Mouse (Mus musculus) erythroblast, embryonic 14.5 days (primary cell): ENCODE measurements around the gene Mgarp. TPM values are rescaled to one million over a fixed set of nuclear protein-coding genes. Genes with fewer than 3 reads are reported as not detected.
"Not testable (repeated sequence)": the region's sequence is repeated elsewhere in the genome, so short reads cannot be mapped to it uniquely, and the experiment has no call there.

Source experiments
- H3K27me3 ChIP-seq: 2 replicates; pipeline ENCODE4 v1.6.1; 2012; ENCODE audit warnings: inconsistent platforms; ENCODE audit not compliant: control insufficient read depth
- H3K36me3 ChIP-seq: 2 replicates; pipeline ENCODE4 v1.6.1; 2012; ENCODE audit warnings: mild to moderate bottlenecking, inconsistent platforms; ENCODE audit not compliant: control insufficient read depth
- H3K4me1 ChIP-seq: 2 replicates; pipeline ENCODE4 v1.6.1; 2012; ENCODE audit warnings: inconsistent platforms; ENCODE audit not compliant: control insufficient read depth
- H3K4me3 ChIP-seq: replicated peaks from 2 replicates; pipeline ENCODE3; 2012; ENCODE audit warnings: moderate library complexity, mild to moderate bottlenecking, inconsistent platforms
- H3K9me3 ChIP-seq: 2 replicates; pipeline ENCODE4 v1.6.1; 2012; ENCODE audit warnings: low read length, inconsistent platforms, mixed read lengths; ENCODE audit not compliant: control insufficient read depth
- GATA1 ChIP-seq: IDR thresholded peaks from 2 replicates; pipeline ENCODE4 v1.6.1; 2012; ENCODE audit warnings: low read length, inconsistent platforms, mixed read lengths
- TAL1 ChIP-seq: IDR thresholded peaks from 3 replicates; pipeline ENCODE4 v1.6.1; 2012; ENCODE audit warnings: low read length, inconsistent platforms, mixed read lengths
- polyA plus RNA-seq: library from polyadenylated mRNA; stranded (reverse); fragments of >175 nt; gene quantifications from 2 replicates; pipeline ENCODE4 v1.2.3, GENCODE M21; 2012

Gene Mgarp
- polyA plus RNA-seq, 1 experiment: 0.08 TPM

- H3K9me3 ChIP-seq: no peaks in the 10 kb centered on the region
- peak overlapping the region; percentile 73 for H3K4me3 ChIP-seq
- no peak for TF ChIP-seq TAL1
- no peak for TF ChIP-seq GATA1
- H3K36me3 ChIP-seq: peaks cover 19% of the 10 kb centered on the region
- H3K4me1 ChIP-seq: peaks cover 59% of the 10 kb centered on the region
- H3K27me3 ChIP-seq: no peaks in the 10 kb centered on the region
These were observed 19.5 kb upstream of the Mgarp start for GRCm38 (mm10) chr3:51416073-51416363.

GRCm38 (mm10) chr3:51415098-51416072 lies 18.8 kb upstream of the Mgarp start, which contains the start of gene Naa15:
Gene Naa15 (plus strand): TSS chr3:51415148.
- Histone ChIP-seq H3K4me3 (peak within 1 kb of the TSS; percentile 73), H3K36me3 (peaks cover 18% of the 10 kb centered on the region), H3K4me1 (peaks cover 57% of the 10 kb centered on the region), H3K9me3 (no peaks in the 10 kb centered on the region), H3K27me3 (no peaks in the 10 kb centered on the region)
- TF ChIP-seq TAL1 (no peak), GATA1 (no peak)

- no peaks in the 10 kb centered on the region for H3K27me3 ChIP-seq
- no peak for TF ChIP-seq GATA1
- TF ChIP-seq TAL1: no peak
- no peaks in the 10 kb centered on the region for H3K9me3 ChIP-seq
- H3K36me3 ChIP-seq: peaks cover 5% of the 10 kb centered on the region
- H3K4me1 ChIP-seq: peaks cover 51% of the 10 kb centered on the region
- no peak overlapping the region for H3K4me3 ChIP-seq
These were observed 16.7 kb upstream of the Mgarp start for GRCm38 (mm10) chr3:51413276-51413675.

- Histone ChIP-seq H3K27me3 (no peaks in the 10 kb centered on the region), H3K4me1 (peaks cover 51% of the 10 kb centered on the region), H3K36me3 (peaks cover 5% of the 10 kb centered on the region), H3K9me3 (no peaks in the 10 kb centered on the region), H3K4me3 (no peak overlapping the region)
- no peak for TF ChIP-seq TAL1
- no peak for TF ChIP-seq GATA1
These were observed 15.9 kb upstream of the Mgarp start for GRCm38 (mm10) chr3:51412457-51412856.

DNA sequence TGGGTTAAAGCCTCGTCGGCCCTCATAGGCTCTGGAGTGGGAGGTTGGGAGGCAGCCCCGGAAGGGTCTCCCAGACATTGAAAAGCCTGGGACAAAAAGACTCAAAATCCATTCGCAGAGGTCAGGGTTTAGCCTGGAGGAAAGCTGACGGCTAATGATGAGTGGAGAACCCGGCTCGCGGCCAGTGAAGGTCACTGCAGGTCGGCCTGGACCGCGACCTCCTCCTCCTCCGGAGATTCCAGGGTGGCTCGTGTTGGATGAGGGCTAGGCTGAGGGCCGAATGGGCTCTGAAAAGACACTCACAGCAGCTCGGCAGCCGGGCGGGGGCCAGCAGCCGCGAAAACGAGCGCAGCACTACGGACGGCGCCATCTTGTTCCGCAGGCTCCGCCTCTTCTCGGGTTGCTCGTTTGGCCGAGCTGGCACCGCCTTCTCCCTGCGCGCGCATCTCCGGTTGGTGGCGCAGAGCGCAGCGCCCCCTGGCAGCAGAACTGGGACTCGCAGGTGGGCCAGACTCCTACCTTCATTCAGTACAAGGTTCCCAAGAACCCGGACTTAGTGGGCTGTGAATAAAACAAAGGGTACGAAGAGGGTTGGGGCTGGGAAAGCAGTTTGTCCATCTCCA lies 12.1 kb upstream of the Mgarp start, which contains the start of gene Ndufc1:
Gene Ndufc1 (minus strand): TSS at position 428 of the 623 bp plus-strand sequence.
- Histone ChIP-seq H3K36me3 (peaks cover 34% of the 10 kb centered on the region), H3K4me1 (peaks cover 39% of the 10 kb centered on the region), H3K27me3 (no peaks in the 10 kb centered on the region), H3K9me3 (no peaks in the 10 kb centered on the region), H3K4me3 (peak within 1 kb of the TSS; percentile 96)
- no peak for TF ChIP-seq TAL1

GRCm38 (mm10) chr3:51407870-51408560 lies 11.5 kb upstream of the Mgarp start:
- Histone ChIP-seq H3K36me3 (peaks cover 37% of the 10 kb centered on the region), H3K27me3 (no peaks in the 10 kb centered on the region), H3K4me1 (peaks cover 33% of the 10 kb centered on the region), H3K4me3 (peak overlapping the region; percentile 96), H3K9me3 (no peaks in the 10 kb centered on the region)
- TF ChIP-seq TAL1: no peak
- no peak for TF ChIP-seq GATA1

DNA sequence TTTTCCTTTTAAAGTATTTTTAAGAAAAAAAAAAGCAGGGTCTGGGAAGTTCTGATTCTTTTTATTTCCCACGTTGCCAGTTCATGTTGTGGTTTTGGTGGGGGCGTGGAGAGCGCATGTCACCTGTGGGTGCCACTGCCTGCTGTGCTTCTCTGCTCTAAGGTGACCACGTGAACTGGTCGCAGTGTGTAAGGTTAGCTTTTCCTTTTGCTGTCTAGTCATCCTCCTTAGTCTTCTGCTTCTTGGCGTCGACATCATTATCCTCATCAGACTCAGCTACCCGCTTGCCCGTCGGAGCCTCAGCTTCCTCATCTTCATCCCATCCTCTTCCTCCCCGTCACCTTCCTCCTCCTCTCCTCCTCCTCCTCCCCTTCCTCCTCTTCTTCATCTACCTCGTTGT lies 6.1 kb upstream of the Mgarp start:
- peaks cover 43% of the 10 kb centered on the region for H3K36me3 ChIP-seq
- H3K27me3 ChIP-seq: peaks cover 20% of the 10 kb centered on the region
- TF ChIP-seq GATA1: no peak
- TF ChIP-seq TAL1: no peak
- H3K9me3 ChIP-seq: no peaks in the 10 kb centered on the region
- H3K4me3 ChIP-seq: no peak overlapping the region
- peaks cover 21% of the 10 kb centered on the region for H3K4me1 ChIP-seq

DNA sequence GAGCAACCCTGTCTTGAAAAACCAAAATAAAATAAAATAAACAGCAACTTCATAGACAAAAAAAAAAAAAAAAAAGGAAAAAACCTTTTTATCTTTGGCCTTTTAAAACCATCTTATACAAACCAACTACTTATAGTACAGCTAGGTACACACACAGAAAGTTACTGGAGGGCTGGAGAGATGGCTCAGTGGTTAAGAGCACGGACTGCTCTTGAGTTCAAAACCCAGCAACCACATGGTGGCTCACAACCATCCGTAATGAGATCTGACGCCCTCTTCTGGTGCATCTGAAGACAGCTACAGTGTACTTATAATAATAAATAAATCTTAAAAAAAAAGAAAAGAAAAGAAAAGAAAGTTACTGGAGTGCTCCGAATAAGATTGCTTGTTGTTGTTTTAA lies 5.5 kb upstream of the Mgarp start:
- H3K4me3 ChIP-seq: not testable (repeated sequence)

DNA sequence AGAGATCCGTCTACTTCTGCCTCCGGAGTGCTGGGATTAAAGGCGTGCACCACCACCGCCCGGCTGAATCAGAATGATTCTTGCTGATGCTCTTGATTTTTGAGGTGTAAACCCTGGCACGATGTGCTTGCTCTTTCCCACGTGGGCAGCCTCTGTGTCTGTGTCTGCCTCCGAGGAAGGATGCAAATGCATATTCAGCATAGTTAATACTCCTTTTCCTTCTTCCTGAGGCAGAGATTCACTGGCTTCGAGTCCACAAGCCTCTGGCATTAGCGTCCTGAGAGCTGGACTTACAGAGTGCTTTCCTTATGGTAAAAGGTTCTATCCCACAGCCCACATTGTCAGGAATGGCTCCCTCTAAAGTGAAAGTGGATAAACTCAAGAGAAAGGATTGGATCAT lies 4.1 kb upstream of the Mgarp start:
- Histone ChIP-seq H3K4me1 (peaks cover 21% of the 10 kb centered on the region), H3K9me3 (no peaks in the 10 kb centered on the region), H3K4me3 (no peak overlapping the region), H3K27me3 (peaks cover 35% of the 10 kb centered on the region), H3K36me3 (peaks cover 29% of the 10 kb centered on the region)
- TF ChIP-seq TAL1 (no peak), GATA1 (no peak)

More for the DNA sequence above, 5.5 kb upstream of the Mgarp start:
- Histone ChIP-seq H3K27me3 (peaks cover 22% of the 10 kb centered on the region), H3K36me3 (peaks cover 42% of the 10 kb centered on the region), H3K4me1 (peaks cover 18% of the 10 kb centered on the region)
- H3K9me3 ChIP-seq: not testable (repeated sequence)
